Mouse (Mus musculus) gastrocnemius, postnatal 14 days (tissue): Measurements from ENCODE around the gene Timp3. TPM values are rescaled to one million over a fixed set of nuclear protein-coding genes. Genes with fewer than 3 reads are reported as not detected.

Source experiments
- DNase-seq: peaks from one replicate; pipeline ENCODE4 v3.0.0; 2021; ENCODE audit warnings: mixed read lengths
- intact Hi-C: fragments of 180-260 bp; cut with DNase I; formaldehyde crosslinking; loops from one replicate; pipeline ENCODE4 v1.15.1; 2025; ENCODE audit warnings: low total_unique reads
- total RNA-seq, 2 experiments: library from RNA; stranded (reverse); gene quantifications; 2 replicates each; pipeline ENCODE4 v1.2.3; 2021

The Timp3 gene
- total RNA-seq, 2 experiments from 2014 or later, result 80.1 to 91.6 TPM

- intact Hi-C loops, result loop anchor here (5.0 kb wide), 2 partner anchors 112 to 227 kb away; no protein-coding TSS in a partner anchor
- no peak for DNase-seq
These were observed 5.4 kb upstream of the Timp3 start for GRCm38 (mm10) chr10:86294599-86295365.

DNA sequence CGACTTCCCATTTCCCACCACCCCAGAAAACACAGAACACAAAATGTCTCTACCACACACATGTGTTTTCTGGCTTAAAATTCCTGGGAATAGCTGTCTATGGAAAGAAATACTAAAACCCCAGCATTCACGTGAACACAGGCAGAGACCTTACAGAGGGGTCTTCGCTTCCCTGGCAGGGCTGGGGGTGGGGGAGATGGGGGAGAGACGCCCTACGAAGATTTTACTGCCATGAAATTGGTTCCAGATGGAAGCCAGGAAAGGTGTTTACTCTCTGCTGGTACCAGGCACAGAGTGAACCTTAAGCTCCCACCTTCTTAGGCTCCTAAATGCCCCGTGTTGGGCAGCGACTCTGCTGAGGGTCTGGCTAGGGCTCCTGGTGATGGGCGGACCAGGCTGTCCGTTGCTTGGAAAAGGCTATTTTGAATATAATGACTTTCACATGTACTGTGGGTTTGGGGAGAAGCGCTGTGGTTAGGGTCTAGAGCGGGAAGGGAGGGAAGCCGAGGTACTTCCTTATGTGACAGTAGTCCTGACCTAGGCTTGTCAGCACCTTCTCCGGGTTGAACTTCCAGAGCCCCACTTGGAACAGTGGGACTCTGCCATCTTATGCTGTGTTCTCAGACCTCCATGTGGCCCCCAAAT is 4.6 kb upstream of the Timp3 start:
- intact Hi-C loops, result loop anchor here (5.0 kb wide), 1 partner anchor 228 kb away; no protein-coding TSS in a partner anchor
- no peak for DNase-seq

GRCm38 (mm10) chr10:86296111-86296510 is 4.1 kb upstream of the Timp3 start:
- DNase-seq, result peak; percentile 82
- intact Hi-C loops, result loop anchor here (5.0 kb wide), 1 partner anchor 229 kb away; no protein-coding TSS in a partner anchor

DNA sequence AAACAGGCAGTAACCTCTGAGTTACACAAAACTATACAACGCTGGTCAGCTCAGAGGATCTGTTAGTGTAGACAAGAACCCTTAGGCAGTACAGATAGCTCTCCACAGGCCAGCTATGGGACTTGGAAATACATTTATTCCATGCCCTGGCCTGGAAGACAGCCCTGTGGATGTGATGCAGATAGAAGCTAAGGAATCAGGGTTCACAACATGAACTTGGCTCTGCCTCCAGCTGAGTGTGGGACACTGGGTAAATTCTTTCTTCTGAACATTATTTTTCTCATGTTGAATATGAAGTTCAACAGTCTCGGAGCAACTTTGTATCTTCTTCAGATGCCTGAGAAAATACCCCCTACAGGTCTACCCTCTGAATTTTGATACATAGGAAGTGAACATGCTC is 2.9 kb upstream of the Timp3 start:
- intact Hi-C loops, result loop anchor here (5.0 kb wide), 1 partner anchor 230 kb away; no protein-coding TSS in a partner anchor

GRCm38 (mm10) chr10:86298326-86298725 is 1.8 kb upstream of the Timp3 start:
- no peak for DNase-seq
- intact Hi-C loops, result loop anchor here (5.0 kb wide), 1 partner anchor 231 kb away; no protein-coding TSS in a partner anchor

More for the DNA sequence above, 2.9 kb upstream of the Timp3 start:
- no peak for DNase-seq

- DNase-seq, result no peak
- intact Hi-C loops, result loop anchor here (5.0 kb wide), 2 partner anchors 153 to 232 kb away; no protein-coding TSS in a partner anchor
These were observed 377 bp upstream of the Timp3 start for GRCm38 (mm10) chr10:86299795-86300194.

DNA sequence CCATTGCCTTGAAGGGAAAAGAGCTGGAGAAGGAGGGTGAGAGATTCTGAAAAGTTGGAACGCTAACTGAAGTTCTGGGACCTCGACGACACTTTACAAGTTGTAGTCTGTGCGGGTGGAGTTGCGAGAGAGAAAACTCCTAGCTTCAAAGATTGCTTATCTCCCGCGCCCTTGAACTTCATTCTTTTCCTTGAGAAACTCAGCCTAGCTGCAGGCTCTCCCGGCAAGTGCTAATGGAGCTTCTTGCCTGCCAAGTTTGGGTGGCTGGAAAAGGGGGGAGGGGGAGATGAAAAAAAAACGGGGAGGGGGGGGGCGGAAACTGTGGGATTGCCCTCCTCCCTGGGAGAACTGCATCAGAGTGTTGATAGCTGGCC is 932 bp downstream of the Timp3 start:
- intact Hi-C loops, result loop anchor here (5.0 kb wide), 1 partner anchor 151 kb away; no protein-coding TSS in a partner anchor
- no peak for DNase-seq

DNA sequence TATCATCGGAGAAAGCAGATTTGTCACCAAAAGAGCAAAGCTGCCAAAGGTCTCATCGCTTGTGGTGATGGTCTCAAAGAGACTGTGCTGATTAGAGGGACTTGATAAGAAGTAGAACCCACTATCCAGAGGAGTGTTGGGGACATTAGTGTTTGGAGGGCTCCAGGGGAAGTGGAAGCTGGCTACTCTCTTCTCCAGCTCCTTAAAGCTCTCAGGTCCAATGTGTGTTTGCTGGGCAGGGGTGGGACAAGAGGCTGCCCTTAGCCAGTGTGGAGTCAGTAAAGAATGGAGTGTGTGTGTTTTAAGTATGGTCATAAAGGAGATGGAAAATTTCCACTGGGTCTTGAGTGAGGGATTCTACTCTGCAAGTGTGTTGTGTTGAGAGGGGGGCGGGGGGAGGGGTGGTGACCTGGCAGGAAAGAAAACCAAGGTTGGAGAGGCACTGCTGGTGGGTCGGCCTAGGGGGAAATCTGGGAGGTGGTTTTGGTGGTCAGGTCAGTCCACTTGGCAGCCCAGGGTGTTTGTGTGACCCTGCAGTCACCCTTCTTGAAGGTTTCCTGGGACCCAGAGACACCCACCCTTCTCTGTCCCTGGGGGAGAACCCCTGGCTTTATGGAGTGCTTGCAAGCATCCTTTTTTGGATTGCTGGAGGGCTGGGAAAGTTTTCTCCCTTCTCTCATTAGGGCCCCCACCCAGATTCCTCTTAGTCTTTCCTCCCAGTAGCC is 1.6 kb downstream of the Timp3 start:
- DNase-seq, result no peak
- intact Hi-C loops, result loop anchor here (5.0 kb wide), 1 partner anchor 151 kb away; no protein-coding TSS in a partner anchor

GRCm38 (mm10) chr10:86302318-86302648 is 2.1 kb downstream of the Timp3 start:
- no peak for DNase-seq
- intact Hi-C loops, result loop anchor here (5.0 kb wide), 1 partner anchor 150 kb away; no protein-coding TSS in a partner anchor

DNA sequence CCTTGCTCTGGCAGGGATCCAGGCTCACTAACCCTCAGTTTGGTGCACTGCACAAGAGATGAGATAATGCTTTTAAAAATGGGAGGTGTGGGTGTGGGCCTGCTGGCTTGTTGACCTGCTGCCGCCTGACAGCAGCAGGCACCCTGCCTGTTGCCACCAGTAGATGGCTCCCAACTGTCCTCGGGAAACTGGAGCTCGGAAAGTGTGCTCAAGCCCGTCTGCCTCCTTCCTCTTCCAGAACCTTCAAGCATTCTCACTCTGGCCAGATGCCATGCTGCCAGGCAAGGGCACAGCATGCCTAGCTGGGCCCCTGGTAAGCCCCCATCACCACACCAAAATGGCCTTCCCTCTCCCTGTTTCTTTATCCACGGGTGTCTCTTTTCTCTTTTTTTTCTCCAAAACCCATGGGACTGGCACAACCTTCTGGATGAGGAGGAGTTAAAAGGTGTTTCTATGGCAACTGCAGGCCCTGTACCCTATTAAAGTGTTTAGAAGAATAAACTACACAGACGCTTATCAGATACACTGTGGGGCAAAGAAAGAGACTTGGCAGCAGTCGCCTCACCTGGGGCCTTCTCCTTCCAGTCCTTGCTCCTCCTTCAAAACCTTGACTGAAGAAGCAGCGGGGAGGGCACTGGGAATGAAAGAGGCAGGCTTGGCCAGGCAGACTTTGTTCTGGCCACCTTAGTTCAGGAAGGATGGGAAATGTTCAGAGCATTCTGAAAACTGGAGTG is 2.8 kb downstream of the Timp3 start:
- peak; percentile 81 for DNase-seq

GRCm38 (mm10) chr10:86303495-86303876 is 3.3 kb downstream of the Timp3 start:
- no peak for DNase-seq
- intact Hi-C loops, result loop anchor here (5.0 kb wide), 1 partner anchor 149 kb away; no protein-coding TSS in a partner anchor

More for the DNA sequence above, 2.8 kb downstream of the Timp3 start:
- intact Hi-C loops, result loop anchor here (5.0 kb wide), 1 partner anchor 149 kb away; no protein-coding TSS in a partner anchor

DNA sequence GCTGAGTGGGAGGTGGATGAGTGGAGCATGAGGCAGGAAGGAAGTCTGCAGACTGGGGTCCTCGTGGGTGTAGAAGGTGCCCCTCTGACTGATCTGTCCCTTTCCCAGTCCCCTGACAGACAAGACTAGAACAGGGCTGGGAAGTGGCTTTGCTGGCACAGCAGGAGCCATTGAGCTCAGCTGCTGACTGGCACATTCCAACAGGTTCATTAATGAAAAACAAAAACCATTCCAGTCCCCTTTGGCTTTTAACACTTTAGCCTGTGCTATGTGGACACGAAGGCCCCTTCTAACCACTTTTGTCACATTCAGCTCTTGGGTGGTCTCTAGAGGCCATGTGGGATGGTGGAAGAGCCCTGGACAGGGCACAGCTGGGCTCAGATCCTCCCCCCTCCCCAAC is 4.4 kb downstream of the Timp3 start:
- no peak for DNase-seq
- intact Hi-C loops, result loop anchor here (5.0 kb wide), 1 partner anchor 148 kb away; no protein-coding TSS in a partner anchor

GRCm38 (mm10) chr10:86307235-86307634 is 7.1 kb downstream of the Timp3 start:
- DNase-seq, result peak; percentile 38

GRCm38 (mm10) chr10:86310527-86310926 is 10.4 kb downstream of the Timp3 start:
- intact Hi-C loops, result no loop called here
- DNase-seq, result peak; percentile 38

More at GRCm38 (mm10) chr10:86307235-86307634, 7.1 kb downstream of the Timp3 start:
- intact Hi-C loops, result loop anchor here (5.0 kb wide), 1 partner anchor 35 kb away; no protein-coding TSS in a partner anchor

GRCm38 (mm10) chr10:86312976-86313375 is 12.8 kb downstream of the Timp3 start:
- intact Hi-C loops, result no loop called here
- no peak for DNase-seq

GRCm38 (mm10) chr10:86313448-86313847 is 13.3 kb downstream of the Timp3 start:
- no peak for DNase-seq
- intact Hi-C loops, result no loop called here

- intact Hi-C loops, result no loop called here
- DNase-seq, result peak; percentile 70
These were observed 15.3 kb downstream of the Timp3 start for GRCm38 (mm10) chr10:86315513-86315912.

GRCm38 (mm10) chr10:86317633-86318032 is 17.5 kb downstream of the Timp3 start:
- intact Hi-C loops, result no loop called here
- no peak for DNase-seq
